Mouse (Mus musculus) midbrain, embryonic 16.5 days (tissue): ENCODE results near the gene Bok. TPM values are rescaled to one million over a fixed set of nuclear protein-coding genes. Genes with fewer than 3 reads are reported as not detected.

Experiments used
- ATAC-seq: fragments of 200-750 bp; cut with Nextera tagmentation; 2 replicates; pipeline ENCODE4 v1.8.0; 2017; ENCODE audit warnings: moderate TSS enrichment
- H3K27ac ChIP-seq: fragments of 300-500 bp; sonication (generic); 2 replicates; pipeline ENCODE4 v1.5.1; 2014; ENCODE audit warnings: mild to moderate bottlenecking, low read length, mixed read lengths
- H3K27me3 ChIP-seq: fragments of 300-500 bp; sonication (generic); 2 replicates; pipeline ENCODE4 v1.6.1; 2014; ENCODE audit warnings: low read depth, low read length, mixed read lengths; ENCODE audit not compliant: control insufficient read depth, insufficient read depth
- H3K36me3 ChIP-seq: fragments of 300-500 bp; sonication (generic); 2 replicates; pipeline ENCODE4 v1.6.1; 2014; ENCODE audit warnings: mild to moderate bottlenecking, low read length, moderate library complexity, mixed read lengths; ENCODE audit not compliant: control insufficient read depth, insufficient read depth
- H3K4me1 ChIP-seq: fragments of 300-500 bp; sonication (generic); 2 replicates; pipeline ENCODE4 v1.6.1; 2014; ENCODE audit warnings: mild to moderate bottlenecking, low read length, mixed read lengths; ENCODE audit not compliant: control insufficient read depth, insufficient read depth
- H3K4me2 ChIP-seq: fragments of 300-500 bp; sonication (generic); 2 replicates; pipeline ENCODE4 v1.6.1; 2014; ENCODE audit warnings: mild to moderate bottlenecking, low read length, mixed read lengths
- H3K4me3 ChIP-seq: fragments of 300-500 bp; sonication (generic); 2 replicates; pipeline ENCODE4 v1.5.1; 2014; ENCODE audit warnings: low read depth, mild to moderate bottlenecking, low read length, moderate library complexity, mixed read lengths
- H3K9ac ChIP-seq: fragments of 300-500 bp; sonication (generic); 2 replicates; pipeline ENCODE4 v1.6.1; 2014; ENCODE audit warnings: low read depth, low read length, mixed read lengths
- H3K9me3 ChIP-seq: fragments of 300-500 bp; sonication (generic); replicated peaks from 2 replicates; pipeline ENCODE4 v1.6.1; 2014; ENCODE audit warnings: mild to moderate bottlenecking, low read length, mixed read lengths; ENCODE audit not compliant: control insufficient read depth, poor library complexity, severe bottlenecking
- WGBS: fragments of 180-500 bp; shearing (Covaris S2); extraction: QIAGEN DNeasy Blood & Tissue Kit; methylation state at CpG from one replicate; pipeline ENCODE4 v1.1.7; 2014; 5-methylcytosine and 5-hydroxymethylcytosine counted together
- polyA plus RNA-seq: library from polyadenylated mRNA; unstranded; fragments of >200 nt; fragmentation: Nextera tagmentation; extraction: Ambion mirVana; gene quantifications from 2 replicates; pipeline ENCODE4 v1.2.1, GENCODE M21; 2015

Gene Bok
- polyA plus RNA-seq, 1 experiment from 2014 or later = 102 TPM

DNA sequence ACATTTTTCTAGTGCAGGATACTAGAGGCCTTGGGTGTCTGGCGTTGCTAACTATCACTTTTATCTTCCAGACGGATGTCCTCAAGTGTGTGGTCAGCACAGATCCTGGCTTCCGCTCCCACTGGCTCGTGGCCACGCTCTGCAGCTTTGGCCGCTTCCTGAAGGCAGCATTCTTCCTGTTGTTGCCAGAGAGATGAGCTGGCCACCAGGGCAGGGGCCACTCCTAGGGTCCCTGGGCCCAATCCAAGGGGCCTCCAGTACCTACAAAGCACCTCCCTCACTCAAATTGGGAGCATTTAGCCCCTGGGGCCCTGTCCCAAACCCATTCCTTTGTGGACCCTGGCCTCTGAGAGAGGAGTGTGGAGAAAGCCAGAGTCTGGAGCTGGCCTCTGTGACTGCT is 9.5 kb downstream of the Bok start:
- Histone ChIP-seq H3K36me3 (peaks cover 4% of the 10 kb centered on the region; the same call in 1 of the 2 replicates), H3K4me3 (no peak overlapping the region), H3K27ac (no peak overlapping the region), H3K9ac (no peak overlapping the region), H3K4me2 (no peak overlapping the region), H3K4me1 (no peaks in the 10 kb centered on the region), H3K27me3 (no peaks in the 10 kb centered on the region), H3K9me3 (no peaks in the 10 kb centered on the region)
- no peak for ATAC-seq
- WGBS = 89% methylated on average over 6 of the region's 6 CpGs

DNA sequence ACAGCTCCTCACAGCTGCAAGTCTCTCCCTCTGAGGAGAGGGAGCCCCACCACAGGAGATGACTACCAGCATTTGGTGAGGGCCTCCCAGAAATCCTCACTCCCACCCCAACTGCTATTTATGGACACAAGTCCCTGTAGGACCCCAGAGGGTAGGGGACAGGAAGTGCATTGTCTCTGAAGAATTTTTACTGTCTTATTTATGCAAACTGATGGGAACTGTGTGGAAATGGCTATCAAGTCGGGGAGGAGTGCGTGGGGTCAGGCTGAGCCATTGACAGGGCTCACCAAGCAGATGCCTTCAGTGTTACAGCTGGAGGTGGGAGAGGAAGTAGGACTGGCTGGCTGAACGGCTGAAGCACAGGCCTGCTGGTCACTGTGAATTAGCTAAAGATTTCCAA is 11.9 kb downstream of the Bok start:
- Histone ChIP-seq H3K4me2 (no peak overlapping the region), H3K27ac (no peak overlapping the region), H3K4me1 (no peaks in the 10 kb centered on the region), H3K27me3 (no peaks in the 10 kb centered on the region), H3K9ac (no peak overlapping the region), H3K9me3 (no peaks in the 10 kb centered on the region), H3K36me3 (peaks cover 4% of the 10 kb centered on the region; the same call in 1 of the 2 replicates), H3K4me3 (no peak overlapping the region)
- WGBS = 68% methylated on average over 3 of the region's 3 CpGs
- no peak for ATAC-seq

DNA sequence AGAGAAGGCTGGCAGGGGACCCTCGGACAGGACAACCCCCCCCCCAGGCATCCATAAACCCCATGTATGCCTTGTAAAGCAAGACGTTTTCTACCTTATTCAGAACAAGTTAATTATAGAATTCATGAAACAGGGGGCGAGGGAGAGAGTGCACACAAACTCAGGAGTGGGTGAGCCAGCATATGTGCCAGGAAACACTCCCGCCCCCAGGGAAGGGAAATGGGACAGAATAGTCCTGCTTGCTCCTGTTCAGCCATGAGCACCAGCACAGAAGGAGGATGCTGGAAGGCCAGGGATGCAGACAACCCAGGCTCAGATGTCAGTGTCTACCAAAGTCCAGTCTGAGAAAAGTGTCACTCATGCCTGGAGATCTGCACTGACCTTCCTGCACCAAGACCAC is 13.7 kb downstream of the Bok start:
- Histone ChIP-seq H3K4me1 (no peaks in the 10 kb centered on the region), H3K4me3 (no peak overlapping the region), H3K4me2 (no peak overlapping the region), H3K36me3 (peaks cover 4% of the 10 kb centered on the region; the same call in 1 of the 2 replicates), H3K27me3 (no peaks in the 10 kb centered on the region), H3K27ac (no peak overlapping the region), H3K9ac (no peak overlapping the region), H3K9me3 (no peaks in the 10 kb centered on the region)
- no peak for ATAC-seq
- WGBS = 82% methylated on average over 4 of the region's 4 CpGs

- Histone ChIP-seq H3K4me3 (no peak overlapping the region), H3K27ac (no peak overlapping the region), H3K36me3 (peaks cover 8% of the 10 kb centered on the region; the same call in 1 of the 2 replicates), H3K4me2 (no peak overlapping the region), H3K9ac (no peak overlapping the region), H3K4me1 (no peaks in the 10 kb centered on the region), H3K27me3 (no peaks in the 10 kb centered on the region), H3K9me3 (no peaks in the 10 kb centered on the region)
- ATAC-seq = no peak
- 85% methylated on average over 1 of the region's 1 CpGs for WGBS
Observed at GRCm38 (mm10) chr1:93702106-93702505, 16.6 kb downstream of the Bok start.

DNA sequence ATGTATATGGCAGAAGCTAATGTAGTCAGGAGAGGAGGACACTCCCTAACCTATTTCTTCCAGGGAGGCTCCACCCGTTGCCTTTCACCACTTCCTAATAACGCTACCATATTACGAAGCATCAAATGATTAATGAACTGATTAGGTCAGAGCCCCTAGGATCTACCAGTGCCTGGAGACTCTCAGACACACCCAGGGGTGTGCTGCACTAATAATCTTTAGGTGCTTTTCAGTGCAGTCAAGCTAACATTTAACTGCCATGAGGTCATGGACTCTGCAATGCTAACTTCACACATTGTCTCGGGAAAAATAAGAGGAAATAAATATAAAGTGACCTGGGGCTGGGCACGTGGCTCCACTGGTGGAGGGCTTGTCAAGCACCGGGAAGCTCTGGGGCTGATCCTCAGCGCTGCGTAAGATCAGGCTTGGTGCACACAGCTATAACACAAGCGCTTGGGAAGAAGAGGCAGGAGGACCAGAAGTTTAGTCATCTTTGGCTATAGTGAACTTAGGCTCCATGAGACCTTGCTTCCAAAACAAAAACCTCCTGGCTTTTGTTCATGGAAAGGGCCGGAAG is 18.1 kb downstream of the Bok start:
- WGBS = 96% methylated on average over 10 of the region's 10 CpGs
- H3K27ac ChIP-seq = no peak overlapping the region

DNA sequence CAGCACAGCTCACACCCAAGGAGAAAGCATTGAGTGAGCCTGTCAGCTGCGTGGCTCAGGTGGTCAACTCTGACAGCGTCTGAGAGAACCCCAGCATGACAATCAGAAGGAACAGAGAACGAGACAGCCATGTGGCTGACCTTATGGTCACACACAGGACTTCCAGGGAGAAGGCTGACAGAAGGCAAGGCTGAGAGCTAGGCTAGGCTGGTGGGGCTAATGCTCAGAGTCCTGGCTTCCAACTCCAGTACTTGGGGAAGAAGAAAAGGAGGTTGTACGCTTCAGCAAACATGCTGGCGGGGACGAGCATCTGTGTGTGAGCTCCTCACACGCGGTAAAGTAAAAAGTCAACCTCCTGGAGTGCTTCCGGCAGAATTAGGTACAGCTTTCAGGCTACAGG is 18.9 kb downstream of the Bok start:
- Histone ChIP-seq H3K27me3 (no peaks in the 10 kb centered on the region), H3K4me2 (no peak overlapping the region), H3K4me1 (no peaks in the 10 kb centered on the region), H3K27ac (no peak overlapping the region), H3K4me3 (no peak overlapping the region), H3K36me3 (peaks cover 8% of the 10 kb centered on the region; the same call in 1 of the 2 replicates), H3K9ac (no peak overlapping the region), H3K9me3 (no peaks in the 10 kb centered on the region)
- WGBS = 87% methylated on average over 9 of the region's 9 CpGs
- no peak for ATAC-seq

More for the DNA sequence above, 18.1 kb downstream of the Bok start:
- H3K9ac ChIP-seq = no peak overlapping the region
- H3K4me1 ChIP-seq = no peaks in the 10 kb centered on the region
- no peak for ATAC-seq
- H3K36me3 ChIP-seq = peaks cover 8% of the 10 kb centered on the region; the same call in 1 of the 2 replicates
- H3K4me3 ChIP-seq = no peak overlapping the region
- H3K9me3 ChIP-seq = no peaks in the 10 kb centered on the region
- no peaks in the 10 kb centered on the region for H3K27me3 ChIP-seq
- H3K4me2 ChIP-seq = no peak overlapping the region

- no peak for ATAC-seq
- H3K4me2 ChIP-seq = no peak overlapping the region
- WGBS = 66% methylated on average over 3 of the region's 3 CpGs
Observed at GRCm38 (mm10) chr1:93705389-93705788, 19.9 kb downstream of the Bok start.

GRCm38 (mm10) chr1:93716166-93716565 is 30.7 kb downstream of the Bok start:
- no peaks in the 10 kb centered on the region for H3K9me3 ChIP-seq
- ATAC-seq = no peak
- H3K27ac ChIP-seq = no peak overlapping the region
- no peaks in the 10 kb centered on the region for H3K27me3 ChIP-seq
- peaks cover 7% of the 10 kb centered on the region for H3K36me3 ChIP-seq
- H3K4me2 ChIP-seq = no peak overlapping the region
- no peak overlapping the region for H3K4me3 ChIP-seq
- 94% methylated on average over 2 of the region's 2 CpGs for WGBS
- H3K4me1 ChIP-seq = no peaks in the 10 kb centered on the region
- no peak overlapping the region for H3K9ac ChIP-seq

More at GRCm38 (mm10) chr1:93705389-93705788, 19.9 kb downstream of the Bok start:
- no peaks in the 10 kb centered on the region for H3K27me3 ChIP-seq
- H3K4me1 ChIP-seq = no peaks in the 10 kb centered on the region
- no peak overlapping the region for H3K27ac ChIP-seq
- no peak overlapping the region for H3K9ac ChIP-seq
- H3K9me3 ChIP-seq = no peaks in the 10 kb centered on the region
- no peak overlapping the region for H3K4me3 ChIP-seq
- H3K36me3 ChIP-seq = peaks cover 8% of the 10 kb centered on the region; the same call in 1 of the 2 replicates

DNA sequence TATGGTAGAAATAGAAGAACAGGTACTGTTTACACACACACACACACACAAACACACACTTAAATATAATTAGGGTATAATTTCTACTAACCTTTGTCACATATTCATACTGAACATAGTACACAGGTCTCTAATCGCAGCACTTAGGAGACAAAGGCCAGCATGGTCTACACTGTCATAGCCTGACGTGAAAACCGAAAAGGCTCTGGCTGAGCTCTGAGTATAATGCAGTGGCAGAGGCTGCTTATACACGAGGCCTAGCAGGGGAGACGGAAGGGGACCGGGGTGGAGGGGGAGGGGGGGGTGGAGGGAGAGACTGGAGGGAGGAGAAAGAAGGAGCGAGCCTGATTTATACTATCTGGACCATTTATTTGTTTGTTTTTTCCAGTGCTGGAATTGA is 36.1 kb downstream of the Bok start:
- H3K36me3 ChIP-seq = peaks cover 5% of the 10 kb centered on the region
- no peak overlapping the region for H3K9ac ChIP-seq
- ATAC-seq = no peak
- no peaks in the 10 kb centered on the region for H3K9me3 ChIP-seq
- no peak overlapping the region for H3K4me2 ChIP-seq
- no peaks in the 10 kb centered on the region for H3K4me1 ChIP-seq
- H3K27ac ChIP-seq = no peak overlapping the region
- WGBS = 55% methylated on average over 7 of the region's 7 CpGs
- no peak overlapping the region for H3K4me3 ChIP-seq
- no peaks in the 10 kb centered on the region for H3K27me3 ChIP-seq
